Mouse (Mus musculus) MEL (cell line): ENCODE measurements at regions not wholly inside any gene's neighbourhood (a gene's known extent, or its start where the extent isn't known, plus 50 kb on each side); places are given as distances from the start of the nearest gene placed in this dataset.

ENCODE experiments used
- CTCF ChIP-seq, 3 experiments: IDR thresholded peaks in 2 of 3; conservative IDR thresholded peaks in 1 of 3; 2 replicates each; pipeline ENCODE4 v1.5.1; 2011 to 2012; ENCODE audit warnings: low read length in 3 of 3, low read depth in 2 of 3, mild to moderate bottlenecking in 2 of 3, improper control_type of control experiment in 1 of 3, inconsistent platforms in 1 of 3, mixed read lengths in 1 of 3, moderate library complexity in 1 of 3; ENCODE audit not compliant: control insufficient read depth in 1 of 3, insufficient read depth in 1 of 3, poor library complexity in 1 of 3, severe bottlenecking in 1 of 3
- EP300 ChIP-seq, 2 experiments: IDR thresholded peaks; 2 replicates each; pipeline ENCODE4 v1.6.1; 2011; ENCODE audit warnings: improper control_type of control experiment in 2 of 2, low read length in 2 of 2, low read depth in 1 of 2, mild to moderate bottlenecking in 1 of 2
- MEF2A ChIP-seq: IDR thresholded peaks from 2 replicates; pipeline ENCODE4 v1.6.1; 2014; ENCODE audit warnings: low read depth, mild to moderate bottlenecking, inconsistent platforms, low read length, improper control_type of control experiment; ENCODE audit not compliant: poor library complexity, insufficient replicate concordance, severe bottlenecking; ENCODE audit errors: extremely low read depth
- MXI1 ChIP-seq: IDR thresholded peaks from 2 replicates; pipeline ENCODE4 v1.6.1; 2011; ENCODE audit warnings: mild to moderate bottlenecking, low read depth, low read length, improper control_type of control experiment
- POLR2A ChIP-seq, 2 experiments: IDR thresholded peaks; 2 replicates each; pipeline ENCODE4 v1.6.1; 2011 to 2012; ENCODE audit warnings: low read length in 2 of 2, mild to moderate bottlenecking in 2 of 2, control low read depth in 1 of 2, improper control_type of control experiment in 1 of 2, low read depth in 1 of 2, moderate library complexity in 1 of 2; ENCODE audit not compliant: control insufficient read depth in 1 of 2, insufficient read depth in 1 of 2, poor library complexity in 1 of 2
- RCOR1 ChIP-seq: IDR thresholded peaks from 2 replicates; pipeline ENCODE4 v1.6.1; 2012; ENCODE audit warnings: low read depth, mild to moderate bottlenecking, inconsistent platforms, low read length, improper control_type of control experiment
- SIN3A ChIP-seq: IDR thresholded peaks from 2 replicates; pipeline ENCODE4 v1.6.1; 2012; ENCODE audit warnings: low read length, improper control_type of control experiment, inconsistent platforms
- TAL1 ChIP-seq: IDR thresholded peaks from 2 replicates; pipeline ENCODE4 v1.6.1; 2012; ENCODE audit warnings: mild to moderate bottlenecking, inconsistent platforms, low read length, moderate library complexity, mixed read lengths
- UBTF ChIP-seq: IDR thresholded peaks from 2 replicates; pipeline ENCODE4 v1.6.1; 2012; ENCODE audit warnings: low read depth, mild to moderate bottlenecking, inconsistent platforms, low read length, improper control_type of control experiment, moderate library complexity, borderline replicate concordance; ENCODE audit not compliant: insufficient read depth
- ZC3H11A ChIP-seq: IDR thresholded peaks from 2 replicates; pipeline ENCODE4 v1.6.1; 2012; ENCODE audit warnings: low read depth, mild to moderate bottlenecking, inconsistent platforms, low read length, improper control_type of control experiment
- ZNF384 ChIP-seq: IDR thresholded peaks from 2 replicates; pipeline ENCODE4 v1.6.1; 2012; ENCODE audit warnings: low read depth, mild to moderate bottlenecking, inconsistent platforms, low read length, improper control_type of control experiment

- TF ChIP-seq RCOR1 (no peak), TAL1 (no peak), CTCF (IDR thresholded peaks at IDR 0.05 in 2 of 3, conservative IDR thresholded peaks at IDR 0.05 in 1 of 3; ENCODE audit: control insufficient read depth in 1 of 3, insufficient read depth in 1 of 3, low read depth in 2 of 3, low read length in 3 of 3, poor library complexity in 1 of 3, severe bottlenecking in 1 of 3) (no peak), ZNF384 (no peak), MXI1 (no peak), EP300 (IDR thresholded peaks at IDR 0.05; ENCODE audit: low read depth in 1 of 2, low read length in 2 of 2) (no peak), POLR2A (IDR thresholded peaks at IDR 0.05; ENCODE audit: control insufficient read depth in 1 of 2, insufficient read depth in 1 of 2, low read depth in 1 of 2, low read length in 2 of 2, poor library complexity in 1 of 2) (no peak), UBTF (no peak), MEF2A (no peak), SIN3A (no peak), ZC3H11A (no peak)
Observed at GRCm38 (mm10) chr1:140810170-140810569, 564.2 kb downstream of the Kcnt2 start.
